Mouse (Mus musculus) adrenal gland, postnatal 10 days (tissue): ENCODE measurements around the gene H2afz. TPM values are rescaled to one million over a fixed set of nuclear protein-coding genes. Genes with fewer than 3 reads are reported as not detected.

Source experiments
- total RNA-seq, 2 experiments: library from RNA; stranded (reverse); gene quantifications; 2 replicates each; pipeline ENCODE4 v1.2.3; 2021

The H2afz gene
- total RNA-seq, 2 experiments from 2014 or later = 246 to 278 TPM

Other genes with a start within 250 kb of the H2afz start
- 10 to 100 TPM in 1 of 2 experiments, 1 to 10 TPM in 1; 2.6 to 14.1 TPM for gene Ddit4l, start 242.9 kb upstream of the H2afz start, total RNA-seq
- not detected for gene Gm21962, start 193.0 kb upstream of the H2afz start, total RNA-seq
- 10 to 100 TPM; 15.3 to 16.3 TPM for gene Dnajb14, start 3.2 kb downstream of the H2afz start, total RNA-seq
- gene Lamtor3, start 54.0 kb downstream of the H2afz start, total RNA-seq = 10 to 100 TPM; 68.6 to 72.0 TPM
- gene Dapp1, start 117.1 kb downstream of the H2afz start, total RNA-seq = 1 to 10 TPM; 5.9 to 7.1 TPM
- 10 to 100 TPM in 1 of 2 experiments, 1 to 10 TPM in 1; 2.5 to 11.6 TPM for gene 1110002E22Rik, start 200.6 kb downstream of the H2afz start, total RNA-seq
- gene Gm5105, start 202.9 kb downstream of the H2afz start, total RNA-seq = under 1 TPM in 1 of 2 experiments, not detected in 1; 0.33 TPM